Mouse (Mus musculus): ENCODE data around the gene Lsm14b. TPM values are rescaled to one million over a fixed set of nuclear protein-coding genes. Genes with fewer than 3 reads are reported as not detected.
A peak's percentile ranks its signal among the peaks of the same experiment; 100 is the strongest.

The Lsm14b gene
- total and polyA plus RNA-seq, 2 experiments, result 15.4 to 19.3 TPM

DNA sequence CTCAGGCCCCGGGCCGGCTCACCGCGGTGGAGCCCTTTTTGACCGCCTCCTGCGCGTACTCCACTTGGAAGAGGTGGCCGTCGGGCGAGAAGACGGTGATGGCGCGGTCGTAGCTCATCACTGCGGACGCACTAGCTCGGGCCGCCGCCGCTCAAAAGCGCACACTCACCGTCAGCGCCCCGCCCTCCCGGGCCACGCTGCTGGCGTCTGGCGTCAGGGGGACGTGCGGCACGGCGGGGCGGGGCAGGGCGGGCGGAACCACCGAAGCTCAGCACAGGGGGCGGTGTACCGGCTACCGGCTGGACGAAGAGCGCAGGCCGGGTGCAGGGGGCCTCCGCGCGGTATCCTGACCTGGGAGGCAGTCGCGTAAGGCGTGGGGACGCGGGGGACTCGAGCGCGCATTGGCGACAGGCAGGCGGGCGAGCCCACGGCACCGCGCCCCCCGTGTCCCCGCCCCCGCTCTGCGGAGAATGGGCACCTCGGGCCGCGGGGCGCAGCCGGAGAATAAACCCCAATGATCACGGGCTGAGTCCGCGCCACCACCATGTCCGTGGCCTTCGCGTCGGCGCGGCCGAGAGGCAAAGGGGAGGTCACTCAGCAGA is 17.6 kb downstream of the Lsm14b start, which contains the start of the genes Psma7 and Ss18l1:
Gene Psma7 (minus strand): TSS at position 178 of the 602 bp plus-strand sequence.
Gene Ss18l1 (plus strand): TSS at position 254 of the 602 bp plus-strand sequence.
- Histone ChIP-seq H3K79me2 (ENCODE audit: control insufficient read depth, insufficient read depth, low read length) (peaks cover 28% of the 10 kb centered on the region), H3K4me3 (ENCODE audit: insufficient read depth, low read depth, low read length) (peak within 1 kb of the TSS; percentile 81), H3K27me3 (ENCODE audit: control insufficient read depth, insufficient read depth, low read length) (no peaks in the 10 kb centered on the region), H3K27ac (replicated peaks; ENCODE audit: insufficient read depth, low read depth, low read length) (peak within 1 kb of the TSS; percentile 85), H3K4me1 (ENCODE audit: control insufficient read depth, insufficient read depth, low read length) (peaks cover 10% of the 10 kb centered on the region), H3K9ac (ENCODE audit: low read depth, low read length) (peak within 1 kb of the TSS; percentile 97), H3K36me3 (ENCODE audit: control insufficient read depth, insufficient read depth, low read length) (peaks cover 13% of the 10 kb centered on the region)
- WGBS, result under 1% methylated on average over 78 of the region's 78 CpGs
- no peak for TF ChIP-seq CTCF (IDR thresholded peaks at IDR 0.05; ENCODE audit: low read depth, low read length)
- peak; percentile 91 for TF ChIP-seq POLR2A (IDR thresholded peaks at IDR 0.05; ENCODE audit: extremely low read depth, insufficient read depth, low read length)
- DNase-seq (ENCODE audit: extremely low read depth, low read depth, low spot score), result peak; percentile 64

GRCm38 (mm10) chr2:180042858-180043515 is 18.2 kb downstream of the Lsm14b start:
- peak overlapping the region; percentile 97 for H3K9ac ChIP-seq (ENCODE audit: low read depth, low read length)
- peak overlapping the region; percentile 81 for H3K4me3 ChIP-seq (ENCODE audit: insufficient read depth, low read depth, low read length)
- H3K36me3 ChIP-seq (ENCODE audit: control insufficient read depth, insufficient read depth, low read length), result peaks cover 10% of the 10 kb centered on the region
- H3K27ac ChIP-seq (replicated peaks; ENCODE audit: insufficient read depth, low read depth, low read length), result no peak overlapping the region; the same call in 1 of the 2 replicates
- no peaks in the 10 kb centered on the region for H3K27me3 ChIP-seq (ENCODE audit: control insufficient read depth, insufficient read depth, low read length)
- no peak for TF ChIP-seq CTCF (IDR thresholded peaks at IDR 0.05; ENCODE audit: low read depth, low read length)
- no peak for TF ChIP-seq POLR2A (IDR thresholded peaks at IDR 0.05; ENCODE audit: extremely low read depth, insufficient read depth, low read length)
- peaks cover 10% of the 10 kb centered on the region for H3K4me1 ChIP-seq (ENCODE audit: control insufficient read depth, insufficient read depth, low read length)
- 1% methylated on average over 65 of the region's 66 CpGs for WGBS
- H3K79me2 ChIP-seq (ENCODE audit: control insufficient read depth, insufficient read depth, low read length), result peaks cover 28% of the 10 kb centered on the region
- DNase-seq (ENCODE audit: extremely low read depth, low read depth, low spot score), result peak; percentile 26

DNA sequence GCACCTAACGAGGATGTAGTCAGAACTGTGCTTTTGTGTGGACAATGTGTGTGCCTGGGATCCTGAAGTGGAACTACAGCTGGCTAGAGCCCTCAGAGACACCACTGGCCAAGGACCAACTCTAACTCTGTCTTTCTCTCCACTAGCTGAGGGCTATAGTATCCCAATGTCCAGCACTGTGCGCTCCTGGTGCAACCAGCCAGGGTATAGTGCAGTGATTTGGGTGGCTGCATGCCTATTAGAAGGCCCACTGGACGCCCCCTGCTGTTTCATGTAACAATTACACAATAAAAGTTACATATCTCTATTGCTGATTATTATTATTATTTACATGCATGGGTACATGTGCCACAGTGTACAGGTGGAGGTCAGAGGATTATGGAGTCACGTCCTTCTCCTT is 20.5 kb downstream of the Lsm14b start:
- no peaks in the 10 kb centered on the region for H3K36me3 ChIP-seq (ENCODE audit: control insufficient read depth, insufficient read depth, low read length)
- no peak overlapping the region for H3K9ac ChIP-seq (ENCODE audit: low read depth, low read length)
- 33% methylated on average over 4 of the region's 4 CpGs for WGBS
- no peaks in the 10 kb centered on the region for H3K27me3 ChIP-seq (ENCODE audit: control insufficient read depth, insufficient read depth, low read length)
- peak; percentile 57 for TF ChIP-seq CTCF (IDR thresholded peaks at IDR 0.05; ENCODE audit: low read depth, low read length)
- TF ChIP-seq POLR2A (IDR thresholded peaks at IDR 0.05; ENCODE audit: extremely low read depth, insufficient read depth, low read length), result no peak
- H3K79me2 ChIP-seq (ENCODE audit: control insufficient read depth, insufficient read depth, low read length), result peaks cover 23% of the 10 kb centered on the region
- no peak overlapping the region for H3K27ac ChIP-seq (replicated peaks; ENCODE audit: insufficient read depth, low read depth, low read length)
- peak; percentile 27 for DNase-seq (ENCODE audit: extremely low read depth, low read depth, low spot score)
- H3K4me1 ChIP-seq (ENCODE audit: control insufficient read depth, insufficient read depth, low read length), result peaks cover 10% of the 10 kb centered on the region
- no peak overlapping the region for H3K4me3 ChIP-seq (ENCODE audit: insufficient read depth, low read depth, low read length)

DNA sequence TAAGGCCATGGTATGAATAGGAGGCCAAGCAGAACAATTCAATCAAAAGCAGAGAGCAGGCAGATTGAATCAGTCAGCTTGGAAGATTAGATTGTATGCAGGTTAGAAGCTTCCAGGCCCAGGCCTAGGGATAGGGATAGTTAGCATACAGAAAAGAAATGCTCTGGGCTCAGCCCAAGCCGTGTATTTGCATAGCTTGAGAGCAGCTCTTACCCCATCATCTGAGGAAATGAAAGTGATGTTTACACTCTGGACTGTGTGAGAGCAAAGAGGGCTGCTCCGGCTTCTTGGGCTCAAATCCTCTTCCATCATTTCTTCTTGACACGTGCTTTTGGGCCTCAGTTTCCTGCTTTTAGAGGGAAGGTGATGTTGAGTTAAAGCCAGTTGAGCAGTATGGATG is 22.8 kb downstream of the Lsm14b start:
- Histone ChIP-seq H3K9ac (ENCODE audit: low read depth, low read length) (no peak overlapping the region), H3K27ac (replicated peaks; ENCODE audit: insufficient read depth, low read depth, low read length) (no peak overlapping the region), H3K27me3 (ENCODE audit: control insufficient read depth, insufficient read depth, low read length) (no peaks in the 10 kb centered on the region), H3K4me1 (ENCODE audit: control insufficient read depth, insufficient read depth, low read length) (peaks cover 3% of the 10 kb centered on the region; the same call in 1 of the 2 replicates), H3K79me2 (ENCODE audit: control insufficient read depth, insufficient read depth, low read length) (peaks cover 9% of the 10 kb centered on the region), H3K4me3 (ENCODE audit: insufficient read depth, low read depth, low read length) (no peak overlapping the region), H3K36me3 (ENCODE audit: control insufficient read depth, insufficient read depth, low read length) (no peaks in the 10 kb centered on the region)
- no peak for DNase-seq (ENCODE audit: extremely low read depth, low read depth, low spot score)
- TF ChIP-seq POLR2A (IDR thresholded peaks at IDR 0.05; ENCODE audit: extremely low read depth, insufficient read depth, low read length), result no peak
- no peak for TF ChIP-seq CTCF (IDR thresholded peaks at IDR 0.05; ENCODE audit: low read depth, low read length)
- 63% methylated on average over 3 of the region's 3 CpGs for WGBS

DNA sequence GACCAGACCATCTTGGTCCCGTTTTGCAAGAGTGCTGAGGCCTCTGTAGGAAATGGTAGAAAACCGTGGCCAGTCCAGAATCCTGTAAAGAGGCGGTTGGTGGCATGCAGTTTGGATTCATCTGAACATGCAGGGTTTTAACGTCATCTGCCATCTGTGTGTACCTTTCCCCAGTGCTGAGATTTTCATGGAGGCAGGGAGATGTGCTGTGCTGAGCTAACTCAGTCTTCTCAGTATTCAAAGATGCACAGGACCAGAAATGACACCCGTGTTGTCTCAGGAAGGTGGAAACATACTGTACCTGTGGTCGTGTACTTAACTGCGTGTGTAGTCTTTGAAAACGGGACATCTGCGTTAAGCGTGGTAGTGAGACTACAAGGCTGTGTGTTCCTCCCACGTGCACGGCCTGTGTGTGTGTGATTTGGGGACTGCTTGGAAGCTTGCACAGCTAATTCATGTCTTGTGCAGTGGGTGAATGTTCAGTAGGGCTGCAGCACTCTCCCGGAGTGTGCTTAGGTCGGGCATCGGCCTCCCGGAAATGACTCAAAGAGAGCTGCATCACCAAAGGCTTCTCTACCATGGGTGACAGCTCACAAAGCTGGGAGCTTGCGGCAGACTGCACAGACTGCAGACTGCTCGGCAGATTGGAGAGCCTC is 23.3 kb downstream of the Lsm14b start:
- TF ChIP-seq POLR2A (IDR thresholded peaks at IDR 0.05; ENCODE audit: extremely low read depth, insufficient read depth, low read length) (no peak), CTCF (IDR thresholded peaks at IDR 0.05; ENCODE audit: low read depth, low read length) (no peak)
- no peak overlapping the region for H3K4me3 ChIP-seq (ENCODE audit: insufficient read depth, low read depth, low read length)
- H3K4me1 ChIP-seq (ENCODE audit: control insufficient read depth, insufficient read depth, low read length), result peaks cover 3% of the 10 kb centered on the region; the same call in 1 of the 2 replicates
- no peak for DNase-seq (ENCODE audit: extremely low read depth, low read depth, low spot score)
- H3K27ac ChIP-seq (replicated peaks; ENCODE audit: insufficient read depth, low read depth, low read length), result no peak overlapping the region
- H3K79me2 ChIP-seq (ENCODE audit: control insufficient read depth, insufficient read depth, low read length), result peaks cover 4% of the 10 kb centered on the region
- 96% methylated on average over 18 of the region's 18 CpGs for WGBS
- H3K27me3 ChIP-seq (ENCODE audit: control insufficient read depth, insufficient read depth, low read length), result no peaks in the 10 kb centered on the region
- no peak overlapping the region for H3K9ac ChIP-seq (ENCODE audit: low read depth, low read length)
- no peaks in the 10 kb centered on the region for H3K36me3 ChIP-seq (ENCODE audit: control insufficient read depth, insufficient read depth, low read length)
